Mouse (Mus musculus) adrenal gland, adult 10 weeks (tissue): Measurements from ENCODE around the gene Bola1. TPM values are rescaled to one million over a fixed set of nuclear protein-coding genes. Genes with fewer than 3 reads are reported as not detected.

Source experiments
- polyA plus RNA-seq: library from polyadenylated mRNA; stranded (reverse); fragments of 350-450 nt; fragmentation: Illumina TruSeq; extraction: RNeasy Lipid Tissue Mini Kit (QIAGEN cat#74804); gene quantifications from one replicate; pipeline ENCODE4 v1.2.3, GENCODE M21; 2014; ENCODE audit warnings: low read depth, low replicate concordance

The Bola1 gene
- polyA plus RNA-seq, result 4.2 TPM

GRCm38 (mm10) chr3:96219661-96220130 lies at the start of gene Bola1, which contains the start of gene Hist2h2ab:
Gene Bola1, minus strand, starts transcription at chr3:96219709.
Gene Hist2h2ab, plus strand, starts transcription at chr3:96219865.

GRCm38 (mm10) chr3:96268051-96268775 lies 48.7 kb upstream of the Bola1 start, which contains the start of gene Hist2h3b:
Gene Hist2h3b, plus strand, starts transcription at chr3:96268654.

GRCm38 (mm10) chr3:96262979-96263550 lies 43.6 kb upstream of the Bola1 start, which contains the start of gene Hist2h4:
Gene Hist2h4, minus strand, starts transcription at chr3:96263311.

GRCm38 (mm10) chr3:96246427-96246856 lies 26.9 kb upstream of the Bola1 start, which contains the start of gene Hist2h3c1:
Gene Hist2h3c1, plus strand, starts transcription at chr3:96246685.

GRCm38 (mm10) chr3:96245003-96245886 lies 25.7 kb upstream of the Bola1 start, which contains the start of gene Hist2h2aa1:
Gene Hist2h2aa1, plus strand, starts transcription at chr3:96245497.

GRCm38 (mm10) chr3:96239949-96240798 lies 20.7 kb upstream of the Bola1 start, which contains the start of gene Hist2h2aa2:
Gene Hist2h2aa2, minus strand, starts transcription at chr3:96240276.

GRCm38 (mm10) chr3:96238954-96239793 lies 19.7 kb upstream of the Bola1 start, which contains the start of gene Hist2h3c2:
Gene Hist2h3c2, minus strand, starts transcription at chr3:96239127.

GRCm38 (mm10) chr3:96220765-96221639 lies 1.5 kb upstream of the Bola1 start, which contains the start of the genes Hist2h2ac and Hist2h2be:
Gene Hist2h2ac, minus strand, starts transcription at chr3:96220880.
Gene Hist2h2be, plus strand, starts transcription at chr3:96221119.

GRCm38 (mm10) chr3:96180727-96181477 lies 38.6 kb downstream of the Bola1 start, which contains the start of gene Sv2a:
Gene Sv2a, plus strand, starts transcription at chr3:96181151.

GRCm38 (mm10) chr3:96172197-96173178 lies 47.0 kb downstream of the Bola1 start, which contains the start of gene Sf3b4:
Gene Sf3b4, plus strand, starts transcription at chr3:96172332.

GRCm38 (mm10) chr3:96161869-96162840 lies 57.4 kb downstream of the Bola1 start, which contains the start of gene Mtmr11:
Gene Mtmr11, plus strand, starts transcription at chr3:96162004.

